Mouse (Mus musculus): ENCODE results near the gene Nxpe3.
A peak's percentile ranks its signal among the peaks of the same experiment; 100 is the strongest.
"Not testable (repeated sequence)": the region's sequence is repeated elsewhere in the genome, so short reads cannot be mapped to it uniquely, and the experiment has no call there.

The Nxpe3 gene

DNA sequence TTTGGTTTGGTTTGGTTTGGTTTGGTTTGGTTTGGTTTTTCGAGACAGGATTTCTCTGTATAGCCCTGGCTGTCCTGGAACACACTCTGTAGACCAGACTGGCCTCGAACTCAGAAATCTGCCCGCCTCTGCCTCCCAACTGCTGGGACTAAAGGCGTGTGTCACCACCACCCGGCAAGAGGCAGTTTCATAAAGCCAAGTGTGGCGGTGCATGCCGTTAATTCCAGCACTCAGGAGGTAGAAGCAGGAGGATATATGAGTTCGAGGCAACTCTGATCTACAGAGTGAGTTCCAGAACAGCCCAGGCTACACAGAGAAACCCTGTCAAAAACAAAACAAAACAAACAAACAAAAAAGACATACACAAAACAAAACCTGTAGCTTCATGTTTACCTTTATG lies 57.4 kb downstream of the Nxpe3 start:
- DNase-seq (ENCODE audit: low spot score in 2 of 2): not testable (repeated sequence)

- DNase-seq (ENCODE audit: low spot score in 2 of 2): no peak
These were observed 57.9 kb downstream of the Nxpe3 start for GRCm38 (mm10) chr16:55837168-55837567.

- no peak for DNase-seq (ENCODE audit: low spot score in 2 of 2)
These were observed 59.3 kb downstream of the Nxpe3 start for GRCm38 (mm10) chr16:55835798-55836197.

DNA sequence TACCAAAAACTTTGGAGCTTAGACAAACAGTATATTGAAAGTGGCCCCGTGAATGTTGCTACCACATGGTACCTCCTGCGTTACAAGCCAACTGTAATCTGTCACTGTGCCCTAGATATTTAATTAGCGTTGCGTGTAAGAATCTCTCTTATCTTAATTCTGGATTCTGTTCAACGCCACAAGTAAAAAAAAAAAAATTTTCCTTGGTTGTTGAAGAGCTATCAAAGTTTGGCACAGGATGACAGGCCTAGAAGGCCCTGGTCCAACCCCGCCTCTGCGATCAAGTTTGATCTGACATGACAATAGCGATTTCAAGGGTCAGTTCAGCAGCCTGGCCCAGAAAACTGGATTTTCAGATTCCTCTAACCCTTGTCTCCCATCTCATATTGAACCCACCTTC lies 62.5 kb downstream of the Nxpe3 start:
- no peak for DNase-seq (ENCODE audit: low spot score in 2 of 2)

DNA sequence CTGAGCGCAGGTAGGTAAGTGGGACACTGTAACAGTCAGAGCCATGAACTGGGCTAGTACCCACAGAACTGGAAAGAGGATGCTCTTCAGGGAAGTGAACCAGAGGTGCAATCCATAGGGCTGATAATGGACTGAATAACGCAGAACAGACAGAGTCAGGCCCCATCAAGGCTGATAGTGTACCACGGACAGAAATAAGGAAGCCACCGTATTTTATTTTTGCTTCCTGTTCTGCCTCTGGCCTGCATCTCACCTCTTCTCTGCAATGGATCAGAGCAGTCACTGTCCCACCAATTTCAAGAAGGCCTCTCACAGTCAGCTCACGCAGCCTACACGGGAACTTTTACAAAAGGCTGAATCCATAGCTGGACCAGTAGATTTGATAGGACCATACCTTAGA lies 63.0 kb downstream of the Nxpe3 start:
- no peak for DNase-seq (ENCODE audit: low spot score in 2 of 2)

DNA sequence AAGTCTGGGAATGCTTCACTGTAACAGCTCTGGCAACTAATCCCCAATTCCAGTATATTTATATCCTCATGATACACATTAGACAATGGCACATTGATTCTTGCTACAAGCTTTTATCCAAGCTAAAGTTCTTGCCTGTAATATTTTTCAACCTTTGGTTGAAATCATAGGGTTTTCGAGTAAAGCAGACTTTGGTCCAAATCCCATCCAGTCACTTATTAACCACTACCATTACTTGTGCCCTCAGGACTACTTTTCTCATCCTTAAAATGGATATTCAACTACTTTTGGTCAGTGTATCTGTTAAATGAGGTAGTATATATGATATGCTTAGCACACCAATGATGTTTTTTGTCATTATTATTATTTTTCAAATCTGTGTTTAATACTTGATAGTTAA lies 63.6 kb downstream of the Nxpe3 start:
- no peak for DNase-seq (ENCODE audit: low spot score in 2 of 2)

DNA sequence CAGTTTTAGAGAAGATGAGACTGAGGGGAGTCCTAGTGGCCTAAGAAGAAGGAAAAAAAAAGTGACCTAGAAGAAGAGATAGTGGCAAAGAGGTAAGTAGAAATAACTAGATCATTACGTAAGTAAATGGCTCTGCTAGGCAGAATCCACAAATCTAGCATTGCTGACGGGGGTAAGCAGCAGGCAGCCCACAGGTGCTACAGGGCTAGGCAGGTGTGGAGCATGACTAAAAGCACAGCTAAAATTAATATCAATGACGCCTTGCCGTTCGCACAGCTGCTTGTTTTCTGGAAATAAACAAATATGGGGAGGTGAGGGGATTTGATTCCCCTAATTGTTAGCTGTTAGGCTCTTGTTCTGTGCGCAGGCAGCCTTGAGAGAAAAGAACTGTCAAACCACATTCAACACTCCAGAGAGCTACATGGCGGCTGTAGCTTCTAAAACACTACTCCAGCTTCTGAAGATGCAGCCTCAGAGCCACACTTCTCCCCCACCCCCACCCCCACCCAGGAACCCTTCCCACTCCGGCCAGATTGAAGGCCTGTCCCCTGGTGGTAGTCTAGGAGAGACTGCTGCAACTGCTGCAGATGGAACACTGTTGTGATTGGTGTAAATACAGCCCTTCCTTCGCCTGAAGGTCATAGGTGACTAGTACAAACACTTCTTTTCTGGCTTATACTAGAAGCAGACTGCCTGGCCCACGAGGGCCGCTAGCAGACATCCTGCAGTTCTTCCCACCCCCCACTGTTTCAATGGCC lies 71.5 kb downstream of the Nxpe3 start:
- DNase-seq (ENCODE audit: low spot score in 2 of 2): no peak

DNA sequence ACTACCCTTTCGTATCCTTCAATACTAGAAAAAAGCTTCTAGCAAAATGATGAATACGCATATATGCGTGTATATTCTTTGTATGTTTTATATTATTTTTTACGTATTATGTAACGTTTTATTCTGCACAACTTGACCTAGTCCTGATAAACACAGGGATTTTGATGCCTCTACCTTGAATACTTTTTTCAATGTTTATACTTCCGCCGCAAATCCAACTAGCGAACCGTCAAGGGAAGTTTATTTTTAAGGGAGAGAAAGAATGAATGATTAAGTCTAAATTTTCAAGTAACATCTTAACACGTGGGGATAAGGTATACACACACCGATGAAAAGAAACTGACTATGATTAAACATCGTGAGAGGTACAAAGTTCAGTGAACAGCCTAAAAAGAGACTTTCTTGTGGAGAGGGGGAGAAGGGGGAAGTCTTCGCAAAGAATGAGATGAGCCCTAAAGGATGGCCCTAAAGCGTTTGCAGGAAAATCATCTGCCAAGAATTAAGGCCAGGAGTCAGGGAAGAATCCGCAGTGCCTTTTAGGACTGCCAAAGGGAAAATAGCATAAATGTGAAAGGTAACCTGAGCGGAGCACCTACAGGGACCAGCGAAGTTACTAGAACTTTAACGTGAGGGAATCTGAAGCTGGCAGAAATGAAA lies 72.2 kb downstream of the Nxpe3 start:
- DNase-seq (ENCODE audit: low spot score in 2 of 2): no peak

GRCm38 (mm10) chr16:55821997-55822740 lies 72.9 kb downstream of the Nxpe3 start:
- peak; percentile 87 to 88 for DNase-seq (ENCODE audit: low spot score in 2 of 2)

- no peak for DNase-seq (ENCODE audit: low spot score in 2 of 2)
These were observed 73.5 kb downstream of the Nxpe3 start for GRCm38 (mm10) chr16:55821571-55821981.

DNA sequence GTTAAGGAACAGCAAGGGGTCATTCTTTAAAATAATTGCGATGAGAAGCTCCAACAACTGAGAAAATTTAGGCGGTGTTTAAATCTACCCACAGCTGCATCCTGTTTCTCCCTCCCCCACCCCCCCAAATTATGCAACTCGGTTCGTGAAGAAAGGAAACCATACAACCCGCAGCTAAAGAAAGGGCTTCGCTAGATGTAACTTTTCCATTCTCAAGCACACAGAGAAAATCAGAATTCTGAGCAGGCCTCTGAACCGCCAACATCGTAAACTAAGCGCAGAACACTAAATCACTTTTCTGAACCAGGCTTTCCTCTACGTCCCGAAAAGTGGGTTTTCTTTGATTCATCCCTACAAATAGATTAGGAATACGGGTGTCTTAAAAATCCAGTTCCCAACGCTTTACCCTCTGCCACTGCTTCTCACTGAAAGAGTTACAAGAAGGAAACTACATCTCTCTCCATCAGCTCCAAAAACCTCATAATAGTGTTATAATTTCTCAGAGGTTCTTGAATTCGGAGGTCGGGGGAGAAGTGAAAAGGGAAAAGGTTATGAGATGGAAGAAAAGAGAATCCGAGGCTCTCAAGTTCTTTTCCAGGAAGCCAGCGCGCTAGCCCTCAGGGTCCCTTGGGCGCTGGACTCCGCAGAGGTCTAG lies 74.0 kb downstream of the Nxpe3 start:
- peak in 1 of 2 experiments; percentile 26 for DNase-seq (ENCODE audit: low spot score in 2 of 2)

DNA sequence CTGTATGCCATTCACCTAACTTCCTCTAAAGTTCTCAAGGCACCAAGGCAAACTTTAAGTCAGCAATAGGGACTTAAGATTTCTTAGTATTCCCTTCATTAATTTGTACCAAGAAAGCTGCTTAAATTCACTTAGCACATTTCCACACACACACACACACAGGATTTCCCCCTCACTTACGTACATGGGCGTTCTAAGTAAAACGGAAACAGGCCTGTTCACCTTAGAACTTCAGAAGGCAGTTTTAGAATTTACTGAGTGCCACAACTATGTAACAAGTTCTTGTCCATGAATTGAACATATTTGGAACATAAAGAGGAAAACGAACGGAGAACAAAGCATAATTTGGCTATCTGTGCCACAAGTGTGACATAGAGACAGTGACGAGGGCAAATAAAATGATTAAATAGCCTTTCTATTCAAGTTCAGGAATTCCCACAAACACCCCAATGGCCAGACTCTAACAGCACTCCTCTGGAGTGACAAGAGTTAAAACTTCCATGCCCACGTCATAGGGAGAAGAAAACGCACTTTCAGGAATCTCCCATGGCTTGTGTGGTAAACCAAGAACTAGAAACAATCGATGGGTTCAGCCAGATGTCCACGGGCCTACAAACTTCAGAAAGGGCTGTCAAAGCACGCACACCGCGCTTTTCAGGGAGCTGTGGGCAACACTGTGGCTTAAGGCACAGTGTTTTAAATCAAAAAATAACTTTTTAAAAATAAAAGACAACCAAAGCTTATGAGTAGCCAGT lies 74.7 kb downstream of the Nxpe3 start:
- peak in 1 of 2 experiments; percentile 49 for DNase-seq (ENCODE audit: low spot score in 2 of 2)

GRCm38 (mm10) chr16:55819186-55819861 lies 75.8 kb downstream of the Nxpe3 start:
- DNase-seq (ENCODE audit: low spot score in 2 of 2): no peak

DNA sequence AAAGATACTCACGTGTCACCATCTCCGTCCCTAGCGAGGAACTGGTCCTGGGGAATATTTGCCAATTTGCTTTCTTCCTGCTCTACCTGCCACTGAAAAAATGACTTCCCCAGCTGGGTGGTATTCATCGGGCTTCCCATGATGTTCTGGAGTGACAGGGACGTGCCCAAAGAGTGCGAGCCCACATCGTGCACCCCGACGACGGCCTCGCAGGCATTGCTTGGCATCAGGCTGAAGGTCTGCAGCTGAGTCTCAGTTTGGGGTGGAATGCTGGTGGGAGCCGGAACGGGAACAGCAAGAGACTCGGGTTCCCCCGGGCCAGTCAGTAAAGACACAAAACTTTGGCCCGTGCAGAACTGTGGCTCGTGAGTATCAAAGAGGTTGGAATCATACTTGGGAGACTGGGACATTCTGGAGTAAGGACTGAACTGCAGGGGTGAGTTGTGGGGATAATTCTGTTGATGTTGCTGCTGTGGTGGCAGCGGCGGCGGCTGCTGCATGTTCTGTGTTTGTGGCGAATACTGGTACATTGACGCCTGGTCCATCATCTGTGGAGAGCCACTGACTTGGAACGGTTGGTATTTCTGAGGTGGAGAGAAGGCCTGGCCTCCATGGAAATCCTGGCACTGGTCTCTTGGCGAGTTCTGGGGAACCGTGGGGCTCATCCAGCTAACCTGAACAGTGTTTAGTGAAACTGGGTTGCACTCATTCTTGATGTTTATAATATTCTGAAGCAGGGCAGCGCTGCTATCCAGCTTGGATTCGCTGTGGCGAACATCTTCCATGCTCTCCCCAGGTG lies 77.2 kb downstream of the Nxpe3 start:
- no peak for DNase-seq (ENCODE audit: low spot score in 2 of 2)

DNA sequence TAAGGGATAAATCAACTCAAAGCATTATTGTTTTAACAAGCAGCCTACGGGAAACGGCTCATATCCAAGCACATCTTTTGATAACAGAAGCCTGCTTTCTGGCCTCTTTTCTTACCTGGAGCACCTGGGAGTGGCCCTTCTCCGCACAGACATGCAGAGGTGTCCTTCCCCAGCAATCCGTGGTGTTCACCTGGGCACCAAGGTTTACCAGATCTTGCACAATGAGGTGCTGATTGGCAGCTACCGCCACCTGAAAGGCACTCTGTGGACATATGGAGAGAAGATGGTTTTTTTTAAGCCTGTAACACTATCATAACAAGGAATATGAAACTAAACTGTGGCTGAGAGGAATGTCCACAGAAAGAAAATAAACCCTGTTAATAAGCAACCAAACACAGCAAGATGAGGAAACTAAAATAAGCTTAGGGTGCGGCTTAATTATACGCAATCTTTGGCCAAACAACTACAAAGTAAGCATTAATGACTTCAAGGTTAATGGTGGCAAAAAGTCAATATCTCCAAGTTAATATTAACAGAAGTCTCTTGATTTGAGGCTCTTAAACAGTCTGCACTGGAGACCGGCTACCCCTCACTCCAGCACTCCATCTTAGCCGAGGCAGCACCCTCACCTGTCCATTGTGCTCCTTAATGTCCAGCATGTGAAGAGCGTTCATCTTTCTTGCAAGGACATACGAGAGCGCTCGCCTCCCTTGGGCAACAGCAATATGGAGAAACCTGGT lies 78.7 kb downstream of the Nxpe3 start:
- DNase-seq (ENCODE audit: low spot score in 2 of 2): no peak

DNA sequence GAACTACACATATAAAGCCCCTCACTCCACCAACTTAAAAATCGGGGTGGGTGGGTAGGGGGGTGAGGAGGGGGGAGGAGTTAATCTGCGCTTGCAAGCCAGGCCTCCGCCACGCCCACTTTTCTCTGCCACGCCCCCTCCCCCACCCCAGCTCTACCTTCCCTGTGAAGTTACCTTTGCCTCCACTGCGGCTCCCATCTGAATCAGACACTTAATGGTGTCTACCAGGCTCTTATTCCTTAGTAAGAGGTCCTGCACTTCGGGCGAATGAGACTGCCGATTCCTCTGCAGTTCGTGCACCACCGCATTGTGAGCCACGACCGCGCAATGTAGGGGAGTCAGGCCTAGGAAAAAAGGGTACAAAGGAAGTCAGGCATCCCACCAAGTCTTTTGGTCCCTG lies 79.6 kb downstream of the Nxpe3 start:
- DNase-seq (ENCODE audit: low spot score in 2 of 2): no peak

- no peak for DNase-seq (ENCODE audit: low spot score in 2 of 2)
These were observed 80.4 kb downstream of the Nxpe3 start for GRCm38 (mm10) chr16:55814686-55815085.

GRCm38 (mm10) chr16:55813916-55814315 lies 81.2 kb downstream of the Nxpe3 start:
- DNase-seq (ENCODE audit: low spot score in 2 of 2): no peak

DNA sequence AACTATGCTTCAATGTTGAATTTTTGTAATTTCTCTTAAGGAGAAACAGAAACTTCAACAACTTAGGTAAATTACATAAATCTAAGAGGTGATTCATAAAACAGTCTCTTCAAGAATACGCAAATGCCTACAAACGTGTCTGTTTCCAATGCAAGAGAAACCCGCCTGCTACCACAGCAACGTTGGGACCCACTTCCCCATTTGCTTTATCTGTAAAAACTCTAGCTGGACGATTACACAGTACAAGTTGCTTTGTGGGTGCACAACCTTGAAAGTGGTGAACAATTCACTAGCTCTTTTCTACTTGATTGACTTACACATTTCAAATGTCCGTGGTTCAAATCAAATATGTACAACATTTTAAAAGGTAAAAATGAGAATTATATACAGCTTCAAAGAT lies 83.3 kb downstream of the Nxpe3 start:
- DNase-seq (ENCODE audit: low spot score in 2 of 2): peak in 1 of 2 experiments; percentile 41
